Mouse (Mus musculus) embryo, embryonic 10.5 days (tissue): ENCODE results near the gene Ccno.
"Not testable (repeated sequence)": the region's sequence is repeated elsewhere in the genome, so short reads cannot be mapped to it uniquely, and the experiment has no call there.

Experiments used
- DNase-seq: peaks from one replicate; pipeline ENCODE4 v3.0.0-alpha.2; 2015; ENCODE audit warnings: low spot score

Ccno gene

GRCm38 (mm10) chr13:113000576-113001318 is 13.1 kb downstream of the Ccno start:
- no peak for DNase-seq

- no peak for DNase-seq
These were observed 25.1 kb downstream of the Ccno start for GRCm38 (mm10) chr13:113012683-113013082.

GRCm38 (mm10) chr13:113013174-113013953 is 25.8 kb downstream of the Ccno start:
- DNase-seq: not testable (repeated sequence)

GRCm38 (mm10) chr13:113021521-113021920 is 33.9 kb downstream of the Ccno start:
- no peak for DNase-seq

GRCm38 (mm10) chr13:113022467-113022866 is 34.9 kb downstream of the Ccno start:
- no peak for DNase-seq

GRCm38 (mm10) chr13:113023274-113024143 is 35.9 kb downstream of the Ccno start:
- no peak for DNase-seq

GRCm38 (mm10) chr13:113031351-113031750 is 43.7 kb downstream of the Ccno start:
- DNase-seq: peak; percentile 65

- DNase-seq: peak; percentile 83
These were observed 44.4 kb downstream of the Ccno start for GRCm38 (mm10) chr13:113031792-113032571.

- DNase-seq: no peak
These were observed 45.2 kb downstream of the Ccno start for GRCm38 (mm10) chr13:113032831-113033230.

GRCm38 (mm10) chr13:113034271-113034886 is 46.8 kb downstream of the Ccno start:
- DNase-seq: peak; percentile 52

GRCm38 (mm10) chr13:113034950-113035421 is 47.4 kb downstream of the Ccno start, which contains the start of gene Cdc20b:
Gene Cdc20b, plus strand, starts transcription at chr13:113035111.
- peak; percentile 55 for DNase-seq

- DNase-seq: peak; percentile 97
These were observed 48.2 kb downstream of the Ccno start for GRCm38 (mm10) chr13:113035852-113036251.
